Mouse (Mus musculus) embryonic fibroblast, embryonic 13.5 days (primary cell): Measurements from ENCODE around the gene Mael.

Source experiments
- CTCF ChIP-seq: IDR thresholded peaks from 2 replicates; pipeline ENCODE4 v1.5.1; 2011; ENCODE audit warnings: mild to moderate bottlenecking, control low read depth, low read length, moderate library complexity, borderline replicate concordance; ENCODE audit not compliant: insufficient read depth
- POLR2A ChIP-seq: IDR thresholded peaks from 2 replicates; pipeline ENCODE4 v1.6.1; 2011; ENCODE audit warnings: low read depth, mild to moderate bottlenecking, control low read depth, low read length, moderate library complexity

DNA sequence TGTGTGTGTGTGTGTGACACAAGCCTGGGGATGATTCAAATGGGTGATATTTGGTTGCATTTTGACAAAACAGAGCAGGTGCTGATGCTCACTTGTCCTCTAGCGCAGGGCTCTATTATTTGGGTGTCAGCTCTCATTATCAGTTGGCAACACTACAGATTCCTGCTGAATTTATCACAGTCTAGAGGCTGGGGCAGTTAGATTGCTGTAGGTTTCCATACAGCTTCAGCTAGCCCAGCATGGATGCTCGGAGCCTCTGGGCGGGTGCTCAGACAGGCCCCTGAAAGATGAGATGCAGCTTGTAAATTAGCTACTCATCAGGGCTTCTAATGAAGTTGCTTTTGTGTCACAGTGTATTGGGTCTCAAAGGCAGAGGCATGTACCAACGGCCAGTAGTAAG is 71.1 kb downstream of the Mael start:
- TF ChIP-seq POLR2A (no peak), CTCF (no peak)
